Mouse (Mus musculus): Measurements from ENCODE around the gene Srcap. TPM values are rescaled to one million over a fixed set of nuclear protein-coding genes. Genes with fewer than 3 reads are reported as not detected.
"Not testable (repeated sequence)": the region's sequence is repeated elsewhere in the genome, so short reads cannot be mapped to it uniquely, and the experiment has no call there.

The Srcap gene
- 21.6 and 24.7 TPM in 2 replicates for polyA plus RNA-seq (2012; ENCODE audit: insufficient read depth, insufficient read length, missing spikeins)

DNA sequence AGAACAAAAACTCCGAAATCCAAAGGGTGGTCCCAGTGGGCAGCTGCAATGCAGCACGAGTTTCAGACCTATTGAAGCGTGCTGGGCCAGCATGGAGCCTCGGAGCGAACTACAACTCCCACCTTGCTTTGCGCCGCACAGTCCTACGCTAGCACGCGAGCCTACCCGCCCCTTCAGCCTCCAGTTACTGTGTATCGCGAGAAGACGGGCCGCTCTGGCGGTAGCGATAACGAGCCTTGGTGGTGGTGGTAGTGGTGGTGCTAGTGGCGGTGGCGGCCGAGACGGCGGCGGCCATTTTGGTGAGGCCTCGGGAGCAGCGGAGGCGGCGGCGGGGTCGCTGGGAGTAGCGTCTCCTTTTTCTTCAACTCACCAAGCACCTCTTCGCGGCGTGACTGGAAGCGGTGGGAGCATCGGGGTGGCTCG is at the start of gene Srcap:
TSS of gene Srcap (plus strand) at position 176 of the 423 bp plus-strand sequence.
- Histone ChIP-seq H3K4me3 (ENCODE audit: insufficient read depth, low read depth, low read length) (peak within 1 kb of the TSS; percentile 92), H3K27ac (replicated peaks; ENCODE audit: low read depth, low read length) (peak within 1 kb of the TSS; percentile 95), H3K4me1 (ENCODE audit: control insufficient read depth, insufficient read depth, insufficient read length, low read length) (peaks cover 6% of the 10 kb centered on the region)

GRCm38 (mm10) chr7:127465191-127465590 is 46.6 kb upstream of the Srcap start:
- H3K4me3 ChIP-seq (ENCODE audit: insufficient read depth, low read depth, low read length), result no peak overlapping the region
- H3K4me1 ChIP-seq (ENCODE audit: control insufficient read depth, insufficient read depth, insufficient read length, low read length), result no peaks in the 10 kb centered on the region
- H3K27ac ChIP-seq (replicated peaks; ENCODE audit: low read depth, low read length), result no peak overlapping the region

DNA sequence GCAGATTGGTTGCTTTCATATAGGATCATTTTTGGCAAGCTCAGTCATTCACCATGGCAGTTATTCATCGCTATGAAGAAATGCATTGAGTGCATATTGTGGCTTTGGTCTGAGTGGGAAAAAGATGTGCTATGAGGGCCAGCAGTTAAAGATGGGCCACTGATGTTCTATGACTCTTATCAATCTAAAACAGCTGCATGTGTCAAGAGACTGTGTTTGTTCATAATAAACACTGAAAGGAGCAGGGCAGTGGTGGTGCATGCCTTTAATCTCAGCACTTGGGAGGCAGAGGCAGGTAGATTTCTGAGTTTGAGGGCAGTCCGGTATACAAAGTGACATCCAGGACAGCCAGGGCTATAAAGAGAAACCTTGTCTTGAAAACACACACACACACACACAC is 46.1 kb upstream of the Srcap start:
- H3K27ac ChIP-seq (replicated peaks; ENCODE audit: low read depth, low read length); H3K4me1 ChIP-seq (ENCODE audit: control insufficient read depth, insufficient read depth, insufficient read length, low read length); H3K4me3 ChIP-seq (ENCODE audit: insufficient read depth, low read depth, low read length): not testable (repeated sequence)

GRCm38 (mm10) chr7:127466606-127467005 is 45.2 kb upstream of the Srcap start:
- Histone ChIP-seq H3K4me1 (ENCODE audit: control insufficient read depth, insufficient read depth, insufficient read length, low read length) (no peaks in the 10 kb centered on the region), H3K4me3 (ENCODE audit: insufficient read depth, low read depth, low read length) (no peak overlapping the region), H3K27ac (replicated peaks; ENCODE audit: low read depth, low read length) (no peak overlapping the region)

DNA sequence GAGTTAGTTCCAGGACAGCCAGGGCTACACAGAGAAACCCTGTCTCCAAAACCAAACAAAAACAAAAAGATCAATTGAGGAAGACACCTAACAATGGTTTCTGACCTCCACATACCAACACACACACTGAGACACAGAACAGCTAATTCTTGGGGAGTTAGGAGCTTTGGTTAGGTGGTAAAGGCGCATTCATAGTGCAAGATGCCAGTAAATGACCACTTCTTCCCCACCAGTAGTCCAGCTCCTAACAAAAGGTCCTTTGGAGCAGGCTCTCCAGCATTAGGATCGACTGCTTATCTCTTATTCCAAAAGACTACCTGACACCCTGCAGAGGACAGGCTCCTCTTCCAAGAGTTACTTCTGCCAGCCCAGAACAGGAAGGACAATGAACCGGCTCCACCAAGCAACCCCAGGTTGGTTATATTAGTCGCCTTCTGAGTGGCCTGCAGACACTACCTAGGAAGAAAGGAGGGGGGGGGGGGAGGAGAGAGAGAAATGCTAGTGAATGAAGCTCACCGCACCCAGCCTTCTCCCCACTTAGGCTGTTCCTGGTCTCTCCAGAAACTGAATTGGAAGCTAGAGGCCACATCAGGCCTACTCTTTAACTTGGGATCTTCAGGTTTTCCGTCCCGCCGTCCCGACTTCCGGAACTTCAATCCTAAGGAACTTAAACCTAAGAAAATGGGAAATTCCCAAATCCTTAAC is 41.6 kb upstream of the Srcap start:
- peak overlapping the region; percentile 88 for H3K27ac ChIP-seq (replicated peaks; ENCODE audit: low read depth, low read length)
- peak overlapping the region; percentile 77 for H3K4me3 ChIP-seq (ENCODE audit: insufficient read depth, low read depth, low read length)
- H3K4me1 ChIP-seq (ENCODE audit: control insufficient read depth, insufficient read depth, insufficient read length, low read length), result peaks cover 3% of the 10 kb centered on the region; the same call in 1 of the 2 replicates

GRCm38 (mm10) chr7:127470743-127471645 is 40.8 kb upstream of the Srcap start:
- H3K4me3 ChIP-seq (ENCODE audit: insufficient read depth, low read depth, low read length), result peak overlapping the region; percentile 88
- H3K27ac ChIP-seq (replicated peaks; ENCODE audit: low read depth, low read length), result peak overlapping the region; percentile 90
- peaks cover 3% of the 10 kb centered on the region; the same call in 1 of the 2 replicates for H3K4me1 ChIP-seq (ENCODE audit: control insufficient read depth, insufficient read depth, insufficient read length, low read length)

- Histone ChIP-seq H3K4me3 (ENCODE audit: insufficient read depth, low read depth, low read length) (peak overlapping the region; percentile 88), H3K4me1 (ENCODE audit: control insufficient read depth, insufficient read depth, insufficient read length, low read length) (peaks cover 3% of the 10 kb centered on the region; the same call in 1 of the 2 replicates), H3K27ac (replicated peaks; ENCODE audit: low read depth, low read length) (peak overlapping the region; percentile 90)
Observed at GRCm38 (mm10) chr7:127471646-127472010, 40.2 kb upstream of the Srcap start.

DNA sequence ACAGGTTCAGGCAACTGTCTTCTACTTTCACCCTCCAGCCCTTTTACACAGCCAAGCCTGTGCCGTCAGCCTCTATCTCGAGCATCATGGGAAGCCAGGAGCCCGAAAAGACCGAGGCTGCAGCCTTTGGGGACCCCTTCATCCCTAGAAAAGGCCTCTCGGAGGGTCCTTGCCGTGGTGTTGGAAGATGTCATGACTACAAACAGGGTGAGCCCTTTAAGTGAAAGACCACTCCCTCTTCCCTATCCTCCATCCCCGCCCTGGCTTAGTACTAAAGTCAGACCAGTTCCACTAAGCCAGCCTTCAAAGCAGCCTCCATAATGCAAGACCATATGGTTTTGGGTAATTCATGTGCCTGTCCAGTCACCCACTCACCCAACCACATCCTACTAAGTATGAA is 39.7 kb upstream of the Srcap start:
- Histone ChIP-seq H3K27ac (replicated peaks; ENCODE audit: low read depth, low read length) (peak overlapping the region; percentile 90), H3K4me3 (ENCODE audit: insufficient read depth, low read depth, low read length) (peak overlapping the region; percentile 88), H3K4me1 (ENCODE audit: control insufficient read depth, insufficient read depth, insufficient read length, low read length) (peaks cover 3% of the 10 kb centered on the region; the same call in 1 of the 2 replicates)

GRCm38 (mm10) chr7:127473705-127474104 is 38.1 kb upstream of the Srcap start:
- Histone ChIP-seq H3K4me3 (ENCODE audit: insufficient read depth, low read depth, low read length) (no peak overlapping the region), H3K27ac (replicated peaks; ENCODE audit: low read depth, low read length) (no peak overlapping the region), H3K4me1 (ENCODE audit: control insufficient read depth, insufficient read depth, insufficient read length, low read length) (peaks cover 3% of the 10 kb centered on the region; the same call in 1 of the 2 replicates)

DNA sequence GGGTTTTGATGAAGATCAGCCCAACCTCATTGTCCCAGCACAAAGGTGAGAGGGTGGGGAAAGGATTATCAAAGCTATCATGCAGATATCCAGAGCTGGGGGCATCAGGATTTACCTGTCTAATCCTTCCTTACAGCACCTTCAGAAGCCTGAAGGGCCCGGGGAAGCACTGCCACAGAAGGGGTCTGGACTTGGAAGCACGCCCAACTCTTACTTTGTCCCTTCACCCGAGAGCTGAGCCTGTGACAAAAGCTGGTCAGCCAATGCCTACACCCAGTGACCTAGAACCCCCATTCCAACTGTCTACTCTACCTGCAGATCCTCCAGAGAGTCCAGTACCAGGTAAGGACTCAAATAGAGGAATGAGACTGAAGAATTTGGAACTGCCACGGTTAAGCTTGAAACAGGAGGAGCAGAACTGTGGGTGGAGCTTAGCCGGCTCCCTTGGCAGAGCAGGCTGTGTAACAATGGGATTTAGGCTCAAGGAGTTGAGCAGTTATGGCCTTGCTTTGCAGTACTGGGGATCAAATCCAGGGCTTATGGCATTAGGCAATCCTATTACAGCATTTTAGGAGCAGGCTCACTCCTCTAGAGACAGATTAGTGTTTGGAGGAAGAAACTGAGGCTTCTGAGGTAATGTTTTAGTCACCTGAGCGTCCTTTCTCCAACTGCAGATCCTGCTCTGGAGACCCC is 37.3 kb upstream of the Srcap start:
- Histone ChIP-seq H3K4me1 (ENCODE audit: control insufficient read depth, insufficient read depth, insufficient read length, low read length) (peaks cover 3% of the 10 kb centered on the region; the same call in 1 of the 2 replicates), H3K27ac (replicated peaks; ENCODE audit: low read depth, low read length) (no peak overlapping the region), H3K4me3 (ENCODE audit: insufficient read depth, low read depth, low read length) (no peak overlapping the region)

DNA sequence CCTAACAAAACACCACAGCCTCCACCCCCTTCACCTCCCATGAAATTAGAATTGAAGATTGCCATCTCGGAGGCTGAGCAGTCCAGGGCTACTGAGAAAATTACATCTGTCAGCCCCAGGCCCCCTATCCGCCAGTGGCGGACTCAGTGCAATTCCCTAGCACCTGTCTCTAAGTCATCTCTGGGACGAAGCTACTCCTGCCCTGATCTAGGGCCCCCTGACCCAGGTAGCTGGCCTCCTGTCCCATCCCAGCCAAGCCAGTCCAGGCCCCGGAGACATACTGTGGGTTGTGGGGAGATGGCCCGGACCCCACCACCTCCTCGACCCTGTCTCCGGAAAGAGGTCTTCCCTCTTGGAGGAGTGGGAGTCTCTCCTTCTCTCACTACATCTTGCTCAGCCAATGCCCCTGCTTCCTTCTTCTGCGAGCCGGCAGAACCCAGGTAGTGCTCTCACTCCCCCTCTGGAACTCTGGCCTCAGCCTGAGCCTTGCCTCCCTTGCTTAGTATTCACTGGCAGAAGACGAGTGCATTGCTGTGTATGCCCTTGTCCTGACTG is 36.5 kb upstream of the Srcap start:
- no peak overlapping the region for H3K27ac ChIP-seq (replicated peaks; ENCODE audit: low read depth, low read length)
- peaks cover 3% of the 10 kb centered on the region; the same call in 1 of the 2 replicates for H3K4me1 ChIP-seq (ENCODE audit: control insufficient read depth, insufficient read depth, insufficient read length, low read length)
- H3K4me3 ChIP-seq (ENCODE audit: insufficient read depth, low read depth, low read length), result no peak overlapping the region

GRCm38 (mm10) chr7:127476336-127476735 is 35.4 kb upstream of the Srcap start:
- peaks cover 3% of the 10 kb centered on the region; the same call in 1 of the 2 replicates for H3K4me1 ChIP-seq (ENCODE audit: control insufficient read depth, insufficient read depth, insufficient read length, low read length)

GRCm38 (mm10) chr7:127476855-127477254 is 34.9 kb upstream of the Srcap start:
- Histone ChIP-seq H3K4me1 (ENCODE audit: control insufficient read depth, insufficient read depth, insufficient read length, low read length) (peaks cover 3% of the 10 kb centered on the region; the same call in 1 of the 2 replicates), H3K27ac (replicated peaks; ENCODE audit: low read depth, low read length) (peak overlapping the region; percentile 39), H3K4me3 (ENCODE audit: insufficient read depth, low read depth, low read length) (peak overlapping the region; percentile 50)

More at GRCm38 (mm10) chr7:127476336-127476735, 35.4 kb upstream of the Srcap start:
- H3K27ac ChIP-seq (replicated peaks; ENCODE audit: low read depth, low read length), result no peak overlapping the region
- H3K4me3 ChIP-seq (ENCODE audit: insufficient read depth, low read depth, low read length), result no peak overlapping the region

All from brown adipose tissue, adult 24 weeks (tissue).